Mouse (Mus musculus): Measurements from ENCODE around the gene Pbx4. TPM values are rescaled to one million over a fixed set of nuclear protein-coding genes. Genes with fewer than 3 reads are reported as not detected.

Pbx4 gene
- polyA plus RNA-seq, 1 experiment from 2014 or later, result 2.9 TPM

DNA sequence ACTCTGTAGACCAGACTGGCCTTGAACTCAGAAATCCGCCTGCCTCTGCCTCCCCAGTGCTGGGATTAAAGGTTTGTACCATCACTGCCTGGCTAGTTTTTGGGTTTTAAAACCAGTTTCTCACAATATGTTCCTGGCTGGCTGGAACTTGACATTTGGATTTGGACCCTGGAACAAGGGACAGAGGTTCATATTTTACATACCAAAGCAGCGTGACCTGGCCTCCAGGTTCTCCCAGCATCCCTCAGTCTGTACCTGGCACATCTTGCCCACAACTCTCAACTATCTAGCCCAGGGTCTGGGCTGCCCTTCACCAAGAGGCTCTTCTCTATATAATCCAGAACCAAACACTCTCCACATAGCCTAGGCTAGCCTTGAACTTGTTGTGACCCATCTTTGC, 67.6 kb downstream of the Pbx4 start:
- Histone ChIP-seq H3K27ac (ENCODE audit: low read length) (no peak overlapping the region), H3K4me3 (ENCODE audit: low read length) (no peak overlapping the region), H3K36me3 (ENCODE audit: control insufficient read depth, insufficient read depth, low read length) (0 out of 2 replicates have a peak, but pooled peaks cover 2% of the 10 kb centered on the region), H3K27me3 (replicated peaks; ENCODE audit: control insufficient read depth, insufficient read depth, low read length) (no peaks in the 10 kb centered on the region), H3K4me1 (ENCODE audit: control insufficient read depth, insufficient read depth, low read length) (peaks cover 42% of the 10 kb centered on the region), H3K4me2 (ENCODE audit: low read depth, low read length) (no peak overlapping the region), H3K9ac (ENCODE audit: low read depth, low read length) (no peak overlapping the region), H3K9me3 (ENCODE audit: control insufficient read depth, low read length) (no peaks in the 10 kb centered on the region)
- 93% methylated on average over 2 of the region's 2 CpGs for WGBS
- no peak for ATAC-seq

- ATAC-seq, result no peak
- H3K36me3 ChIP-seq (ENCODE audit: control insufficient read depth, insufficient read depth, low read length), result no peaks in the 10 kb centered on the region
- H3K27ac ChIP-seq (ENCODE audit: low read length), result peak overlapping the region; percentile 93
- peaks cover 42% of the 10 kb centered on the region for H3K4me1 ChIP-seq (ENCODE audit: control insufficient read depth, insufficient read depth, low read length)
- WGBS, result 14% methylated on average over 12 of the region's 12 CpGs
- no peaks in the 10 kb centered on the region for H3K9me3 ChIP-seq (ENCODE audit: control insufficient read depth, low read length)
- H3K9ac ChIP-seq (ENCODE audit: low read depth, low read length), result peak overlapping the region; percentile 87
- H3K4me3 ChIP-seq (ENCODE audit: low read length), result peak overlapping the region; percentile 80
- H3K27me3 ChIP-seq (replicated peaks; ENCODE audit: control insufficient read depth, insufficient read depth, low read length), result no peaks in the 10 kb centered on the region
- peak overlapping the region; percentile 98 for H3K4me2 ChIP-seq (ENCODE audit: low read depth, low read length)
Measured at GRCm38 (mm10) chr8:69900895-69901451, 68.7 kb downstream of the Pbx4 start.

DNA sequence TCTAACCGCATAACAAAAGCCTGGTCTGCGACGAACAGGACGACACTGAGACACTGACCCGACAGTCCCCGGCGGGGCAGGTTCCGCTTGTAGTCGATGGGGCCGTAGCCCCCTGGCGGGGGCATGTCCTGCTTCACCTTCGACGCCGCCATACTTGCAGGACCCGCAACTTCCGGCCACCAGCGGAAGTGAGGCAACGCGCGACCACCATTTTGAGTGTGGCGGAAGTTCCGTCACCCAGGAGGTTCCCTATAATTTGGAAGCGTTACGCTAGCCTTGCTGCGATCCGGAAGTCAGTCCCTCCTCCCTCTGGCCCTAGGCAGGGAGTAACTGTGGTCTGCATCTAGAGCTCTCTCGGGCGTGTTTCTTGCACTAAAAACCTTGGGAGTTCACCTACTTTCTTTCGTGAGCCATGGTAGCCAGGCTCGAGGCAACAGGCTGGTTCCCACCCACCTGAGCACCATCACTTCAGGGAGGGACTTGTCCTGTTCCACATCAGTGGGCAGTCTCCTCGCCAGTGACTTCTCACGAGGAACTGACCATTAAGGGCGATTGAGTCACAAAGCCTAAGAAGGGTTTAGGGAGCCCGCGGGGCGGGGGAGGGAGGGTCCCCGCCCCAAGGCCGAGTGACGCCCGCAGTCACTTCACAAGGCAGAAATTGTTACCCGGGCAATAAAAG, 69.3 kb downstream of the Pbx4 start:
- H3K36me3 ChIP-seq (ENCODE audit: control insufficient read depth, insufficient read depth, low read length), result no peaks in the 10 kb centered on the region
- H3K9ac ChIP-seq (ENCODE audit: low read depth, low read length), result peak overlapping the region; percentile 87
- H3K4me2 ChIP-seq (ENCODE audit: low read depth, low read length), result peak overlapping the region; percentile 98
- WGBS, result 1% methylated on average over 41 of the region's 41 CpGs
- H3K4me1 ChIP-seq (ENCODE audit: control insufficient read depth, insufficient read depth, low read length), result peaks cover 42% of the 10 kb centered on the region
- peak; percentile 72 for ATAC-seq
- H3K27ac ChIP-seq (ENCODE audit: low read length), result peak overlapping the region; percentile 95
- peak overlapping the region; percentile 80 for H3K4me3 ChIP-seq (ENCODE audit: low read length)
- H3K9me3 ChIP-seq (ENCODE audit: control insufficient read depth, low read length), result no peaks in the 10 kb centered on the region
- H3K27me3 ChIP-seq (replicated peaks; ENCODE audit: control insufficient read depth, insufficient read depth, low read length), result no peaks in the 10 kb centered on the region

GRCm38 (mm10) chr8:69902163-69903062, 70.1 kb downstream of the Pbx4 start, which contains the start of the genes Tssk6, Ndufa13 and Yjefn3:
Gene Tssk6 (plus strand): TSS chr8:69902184.
Gene Ndufa13 (minus strand): TSS chr8:69902558.
Gene Yjefn3 (minus strand): TSS chr8:69902712.
- H3K27me3 ChIP-seq (replicated peaks; ENCODE audit: control insufficient read depth, insufficient read depth, low read length), result no peaks in the 10 kb centered on the region
- no peaks in the 10 kb centered on the region for H3K9me3 ChIP-seq (ENCODE audit: control insufficient read depth, low read length)
- H3K9ac ChIP-seq (ENCODE audit: low read depth, low read length), result peak within 1 kb of the TSS; percentile 87
- 3% methylated on average over 89 of the region's 89 CpGs for WGBS
- peak within 1 kb of the TSS; percentile 98 for H3K4me2 ChIP-seq (ENCODE audit: low read depth, low read length)
- no peaks in the 10 kb centered on the region for H3K36me3 ChIP-seq (ENCODE audit: control insufficient read depth, insufficient read depth, low read length)
- H3K27ac ChIP-seq (ENCODE audit: low read length), result peak within 1 kb of the TSS; percentile 95
- peak within 1 kb of the TSS; percentile 80 for H3K4me3 ChIP-seq (ENCODE audit: low read length)
- H3K4me1 ChIP-seq (ENCODE audit: control insufficient read depth, insufficient read depth, low read length), result peaks cover 39% of the 10 kb centered on the region
- ATAC-seq, result peak; percentile 52

GRCm38 (mm10) chr8:69903063-69903542, 70.8 kb downstream of the Pbx4 start:
- H3K27ac ChIP-seq (ENCODE audit: low read length), result peak overlapping the region; percentile 95
- H3K4me1 ChIP-seq (ENCODE audit: control insufficient read depth, insufficient read depth, low read length), result peaks cover 34% of the 10 kb centered on the region
- peak overlapping the region; percentile 98 for H3K4me2 ChIP-seq (ENCODE audit: low read depth, low read length)
- H3K4me3 ChIP-seq (ENCODE audit: low read length), result peak overlapping the region; percentile 80
- no peaks in the 10 kb centered on the region for H3K27me3 ChIP-seq (replicated peaks; ENCODE audit: control insufficient read depth, insufficient read depth, low read length)
- H3K9me3 ChIP-seq (ENCODE audit: control insufficient read depth, low read length), result no peaks in the 10 kb centered on the region
- H3K9ac ChIP-seq (ENCODE audit: low read depth, low read length), result peak overlapping the region; percentile 72
- under 1% methylated on average over 45 of the region's 45 CpGs for WGBS
- ATAC-seq, result peak; percentile 88
- H3K36me3 ChIP-seq (ENCODE audit: control insufficient read depth, insufficient read depth, low read length), result no peaks in the 10 kb centered on the region

GRCm38 (mm10) chr8:69904096-69904495, 71.8 kb downstream of the Pbx4 start:
- ATAC-seq, result no peak
- Histone ChIP-seq H3K27ac (ENCODE audit: low read length) (no peak overlapping the region), H3K4me2 (ENCODE audit: low read depth, low read length) (peak overlapping the region; percentile 98), H3K36me3 (ENCODE audit: control insufficient read depth, insufficient read depth, low read length) (no peaks in the 10 kb centered on the region), H3K9ac (ENCODE audit: low read depth, low read length) (no peak overlapping the region), H3K4me1 (ENCODE audit: control insufficient read depth, insufficient read depth, low read length) (peaks cover 31% of the 10 kb centered on the region), H3K27me3 (replicated peaks; ENCODE audit: control insufficient read depth, insufficient read depth, low read length) (no peaks in the 10 kb centered on the region), H3K4me3 (ENCODE audit: low read length) (no peak overlapping the region), H3K9me3 (ENCODE audit: control insufficient read depth, low read length) (no peaks in the 10 kb centered on the region)
- WGBS, result 84% methylated on average over 8 of the region's 8 CpGs

DNA sequence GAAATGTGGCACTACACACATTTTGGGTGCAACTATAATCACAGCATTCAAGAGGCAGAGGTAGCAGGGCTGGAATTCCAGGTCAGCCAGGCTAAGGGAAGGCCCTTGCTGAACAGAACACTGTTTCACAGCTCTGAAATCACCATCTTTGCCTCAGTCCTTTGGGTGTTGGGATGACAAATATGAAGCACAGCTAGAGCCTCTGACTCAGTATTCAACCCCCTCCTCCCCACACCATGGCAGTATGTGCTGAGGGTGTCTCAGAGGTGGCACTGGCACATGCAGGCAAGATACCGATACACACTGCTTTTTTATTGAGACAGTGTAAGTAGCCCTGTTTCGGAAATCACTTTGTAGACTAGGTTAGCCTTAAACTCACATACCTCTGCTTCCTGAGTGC, 74.0 kb downstream of the Pbx4 start:
- no peak for ATAC-seq
- Histone ChIP-seq H3K36me3 (ENCODE audit: control insufficient read depth, insufficient read depth, low read length) (peaks cover 13% of the 10 kb centered on the region), H3K4me2 (ENCODE audit: low read depth, low read length) (no peak overlapping the region), H3K9me3 (ENCODE audit: control insufficient read depth, low read length) (no peaks in the 10 kb centered on the region), H3K27me3 (replicated peaks; ENCODE audit: control insufficient read depth, insufficient read depth, low read length) (no peaks in the 10 kb centered on the region), H3K4me3 (ENCODE audit: low read length) (no peak overlapping the region), H3K9ac (ENCODE audit: low read depth, low read length) (no peak overlapping the region), H3K27ac (ENCODE audit: low read length) (no peak overlapping the region), H3K4me1 (ENCODE audit: control insufficient read depth, insufficient read depth, low read length) (peaks cover 18% of the 10 kb centered on the region)
- 82% methylated on average over 2 of the region's 2 CpGs for WGBS

DNA sequence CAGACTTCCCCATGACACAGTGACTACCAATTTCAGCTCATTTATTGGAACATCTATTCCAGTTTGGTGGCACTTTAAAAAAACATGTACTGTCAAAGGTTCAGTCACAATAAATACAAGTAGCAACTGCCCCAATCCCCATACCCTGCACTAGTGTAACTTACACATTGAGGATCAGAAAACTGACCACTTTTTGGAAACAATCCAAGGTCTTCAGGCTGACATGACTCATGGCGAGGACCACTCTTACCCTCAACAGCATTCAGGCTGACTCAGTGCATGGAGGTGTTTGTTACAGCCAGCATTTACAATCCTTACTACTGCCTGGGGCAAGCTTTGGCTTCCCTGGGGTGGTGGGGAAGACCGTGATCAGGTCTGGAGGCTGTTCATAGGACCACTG, 74.8 kb downstream of the Pbx4 start:
- H3K27ac ChIP-seq (ENCODE audit: low read length), result no peak overlapping the region
- no peak overlapping the region for H3K9ac ChIP-seq (ENCODE audit: low read depth, low read length)
- 82% methylated on average over 2 of the region's 2 CpGs for WGBS
- H3K9me3 ChIP-seq (ENCODE audit: control insufficient read depth, low read length), result no peaks in the 10 kb centered on the region
- no peak overlapping the region for H3K4me2 ChIP-seq (ENCODE audit: low read depth, low read length)
- no peaks in the 10 kb centered on the region for H3K27me3 ChIP-seq (replicated peaks; ENCODE audit: control insufficient read depth, insufficient read depth, low read length)
- peaks cover 14% of the 10 kb centered on the region for H3K4me1 ChIP-seq (ENCODE audit: control insufficient read depth, insufficient read depth, low read length)
- H3K36me3 ChIP-seq (ENCODE audit: control insufficient read depth, insufficient read depth, low read length), result peaks cover 18% of the 10 kb centered on the region
- ATAC-seq, result no peak
- H3K4me3 ChIP-seq (ENCODE audit: low read length), result no peak overlapping the region

- peaks cover 49% of the 10 kb centered on the region for H3K36me3 ChIP-seq (ENCODE audit: control insufficient read depth, insufficient read depth, low read length)
- 90% methylated on average over 13 of the region's 13 CpGs for WGBS
- H3K27me3 ChIP-seq (replicated peaks; ENCODE audit: control insufficient read depth, insufficient read depth, low read length), result no peaks in the 10 kb centered on the region
Measured at GRCm38 (mm10) chr8:69911917-69912316, 79.6 kb downstream of the Pbx4 start.

More at GRCm38 (mm10) chr8:69911917-69912316, 79.6 kb downstream of the Pbx4 start:
- H3K27ac ChIP-seq (ENCODE audit: low read length), result no peak overlapping the region
- H3K9me3 ChIP-seq (ENCODE audit: control insufficient read depth, low read length), result no peaks in the 10 kb centered on the region
- H3K4me2 ChIP-seq (ENCODE audit: low read depth, low read length), result no peak overlapping the region
- H3K9ac ChIP-seq (ENCODE audit: low read depth, low read length), result no peak overlapping the region
- ATAC-seq, result no peak
- no peaks in the 10 kb centered on the region for H3K4me1 ChIP-seq (ENCODE audit: control insufficient read depth, insufficient read depth, low read length)
- H3K4me3 ChIP-seq (ENCODE audit: low read length), result no peak overlapping the region
